Mouse (Mus musculus): ENCODE measurements at regions not wholly inside any gene's neighbourhood (a gene's known extent, or its start where the extent isn't known, plus 50 kb on each side); places are given as distances from the start of the nearest gene placed in this dataset.

- peaks cover 3% of the 10 kb centered on the region; the same call in 1 of the 2 replicates for H3K4me1 ChIP-seq (ENCODE audit: control insufficient read depth, insufficient read depth, low read length)
- no peak overlapping the region for H3K27ac ChIP-seq (ENCODE audit: insufficient read depth, low read length)
- no peak overlapping the region for H3K4me3 ChIP-seq (ENCODE audit: insufficient read depth, low read length)
- TF ChIP-seq CTCF (IDR thresholded peaks at IDR 0.05; ENCODE audit: extremely low read depth, insufficient read depth, low read length) = no peak
Observed at GRCm38 (mm10) chr19:18444324-18444723, 187.3 kb downstream of the Ostf1 start.

GRCm38 (mm10) chr19:18436351-18436750 is 195.3 kb downstream of the Ostf1 start:
- no peak for TF ChIP-seq CTCF (IDR thresholded peaks at IDR 0.05; ENCODE audit: extremely low read depth, insufficient read depth, low read length)
- no peak for TF ChIP-seq POLR2A (IDR thresholded peaks at IDR 0.05; ENCODE audit: extremely low read depth, insufficient read depth, low read length)
- Histone ChIP-seq H3K4me1 (ENCODE audit: control insufficient read depth, insufficient read depth, low read length) (no peaks in the 10 kb centered on the region), H3K4me3 (ENCODE audit: insufficient read depth, low read length) (no peak overlapping the region), H3K27ac (ENCODE audit: insufficient read depth, low read length) (no peak overlapping the region)

DNA sequence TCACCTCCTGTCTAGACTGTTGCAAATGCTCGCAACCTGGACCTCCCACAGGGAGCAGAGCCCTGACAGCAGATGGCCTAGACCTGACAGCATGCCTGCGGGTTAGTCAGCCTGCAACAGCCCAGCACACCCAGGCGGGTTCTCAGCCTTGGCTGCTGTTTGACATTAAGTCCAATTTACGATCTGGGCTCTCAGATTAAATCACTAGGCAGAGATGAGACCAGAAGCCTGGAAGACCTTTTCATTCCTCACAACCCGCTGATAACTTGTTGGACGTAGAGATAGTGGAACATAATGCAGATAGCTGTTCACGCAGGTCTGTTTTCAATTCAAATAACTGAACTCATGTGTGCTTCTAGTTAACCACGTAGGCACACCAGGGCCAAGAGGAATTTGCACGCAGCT is 211.2 kb downstream of the Ostf1 start:
- Histone ChIP-seq H3K27ac (ENCODE audit: insufficient read depth, low read length) (no peak overlapping the region), H3K4me3 (ENCODE audit: insufficient read depth, low read length) (no peak overlapping the region), H3K4me1 (ENCODE audit: control insufficient read depth, insufficient read depth, low read length) (no peaks in the 10 kb centered on the region; the same call in 1 of the 2 replicates)
- TF ChIP-seq CTCF (IDR thresholded peaks at IDR 0.05; ENCODE audit: extremely low read depth, insufficient read depth, low read length) (no peak), POLR2A (IDR thresholded peaks at IDR 0.05; ENCODE audit: extremely low read depth, insufficient read depth, low read length) (no peak)

DNA sequence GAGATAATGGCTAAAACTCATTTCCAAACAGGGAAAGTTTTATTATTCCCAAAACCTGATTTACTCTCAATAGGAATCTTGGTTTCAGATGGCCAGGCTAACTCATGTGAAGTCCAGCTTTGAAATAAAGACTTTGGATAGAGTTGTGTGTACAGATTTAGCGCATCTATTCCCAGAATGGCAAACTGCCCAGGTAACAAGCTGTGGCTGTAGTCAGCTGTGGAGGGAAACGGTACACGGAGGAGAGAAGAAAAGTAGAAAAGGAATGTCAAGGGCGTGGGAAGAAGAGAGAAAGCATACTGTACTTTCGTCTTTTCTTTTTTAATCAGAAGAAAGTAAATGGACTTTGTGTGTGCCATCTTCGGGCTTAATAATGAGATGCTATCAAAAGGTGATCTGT is 213.1 kb downstream of the Ostf1 start:
- H3K27ac ChIP-seq (ENCODE audit: insufficient read depth, low read length) = peak overlapping the region; percentile 77; the same call in 1 of the 2 replicates
- no peaks in the 10 kb centered on the region; the same call in 1 of the 2 replicates for H3K4me1 ChIP-seq (ENCODE audit: control insufficient read depth, insufficient read depth, low read length)
- TF ChIP-seq POLR2A (IDR thresholded peaks at IDR 0.05; ENCODE audit: extremely low read depth, insufficient read depth, low read length) (no peak), CTCF (IDR thresholded peaks at IDR 0.05; ENCODE audit: extremely low read depth, insufficient read depth, low read length) (no peak)
- no peak overlapping the region for H3K4me3 ChIP-seq (ENCODE audit: insufficient read depth, low read length)

DNA sequence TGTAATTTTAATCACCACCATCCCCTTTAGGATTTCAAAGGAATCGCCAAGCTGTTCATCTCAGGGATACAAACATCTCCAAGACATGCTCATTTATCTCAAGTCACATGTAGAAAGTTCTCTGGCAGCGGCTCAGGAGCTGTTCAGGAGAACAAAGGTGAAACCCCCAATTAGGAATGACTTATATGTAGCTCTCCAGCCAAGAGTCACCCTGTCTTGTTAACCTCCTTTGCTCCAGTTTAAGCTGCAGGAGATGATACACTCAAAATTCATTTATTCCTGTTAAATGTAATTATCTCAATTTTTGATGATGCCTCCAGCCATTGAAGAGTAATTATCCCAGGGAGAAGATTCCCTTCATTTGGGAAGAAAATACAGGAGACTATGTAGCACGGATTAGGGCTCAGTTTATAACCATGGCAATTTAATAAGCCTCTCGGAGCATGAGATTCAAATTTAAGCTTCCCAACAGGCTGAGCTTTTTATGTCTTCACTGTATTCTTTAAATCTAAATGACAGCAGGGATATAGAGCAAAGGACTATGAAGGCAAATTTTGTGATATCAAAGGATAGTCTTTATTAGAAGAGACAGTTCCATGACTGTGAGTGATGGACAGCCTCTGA is 254.0 kb downstream of the Ostf1 start:
- no peak for TF ChIP-seq CTCF (IDR thresholded peaks at IDR 0.05; ENCODE audit: extremely low read depth, insufficient read depth, low read length)
- TF ChIP-seq POLR2A (IDR thresholded peaks at IDR 0.05; ENCODE audit: extremely low read depth, insufficient read depth, low read length) = no peak
- H3K27ac ChIP-seq (ENCODE audit: insufficient read depth, low read length) = no peak overlapping the region
- no peak overlapping the region for H3K4me3 ChIP-seq (ENCODE audit: insufficient read depth, low read length)
- H3K4me1 ChIP-seq (ENCODE audit: control insufficient read depth, insufficient read depth, low read length) = no peaks in the 10 kb centered on the region

DNA sequence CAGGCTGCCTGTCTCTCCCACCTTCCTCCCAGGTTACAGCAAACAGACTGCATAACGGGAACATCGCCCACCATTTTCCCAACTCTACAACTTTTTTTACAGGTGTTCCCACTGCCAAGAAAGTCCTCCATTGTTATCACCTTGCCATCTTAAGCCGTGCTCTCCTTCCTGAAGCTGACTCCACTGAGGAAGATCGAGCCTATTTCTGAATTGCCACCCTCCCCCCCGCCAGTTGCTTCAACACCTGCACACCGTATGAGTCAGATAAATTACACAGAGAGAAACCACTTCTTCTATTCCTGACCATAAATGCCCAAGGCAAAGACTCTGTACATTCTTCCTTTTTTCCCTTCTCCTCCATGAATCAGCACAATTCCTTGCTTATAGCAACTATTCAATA is 263.0 kb downstream of the Ostf1 start:
- Histone ChIP-seq H3K4me3 (ENCODE audit: insufficient read depth, low read length) (no peak overlapping the region), H3K4me1 (ENCODE audit: control insufficient read depth, insufficient read depth, low read length) (no peaks in the 10 kb centered on the region), H3K27ac (ENCODE audit: insufficient read depth, low read length) (no peak overlapping the region)
- no peak for TF ChIP-seq CTCF (IDR thresholded peaks at IDR 0.05; ENCODE audit: extremely low read depth, insufficient read depth, low read length)
- no peak for TF ChIP-seq POLR2A (IDR thresholded peaks at IDR 0.05; ENCODE audit: extremely low read depth, insufficient read depth, low read length)

DNA sequence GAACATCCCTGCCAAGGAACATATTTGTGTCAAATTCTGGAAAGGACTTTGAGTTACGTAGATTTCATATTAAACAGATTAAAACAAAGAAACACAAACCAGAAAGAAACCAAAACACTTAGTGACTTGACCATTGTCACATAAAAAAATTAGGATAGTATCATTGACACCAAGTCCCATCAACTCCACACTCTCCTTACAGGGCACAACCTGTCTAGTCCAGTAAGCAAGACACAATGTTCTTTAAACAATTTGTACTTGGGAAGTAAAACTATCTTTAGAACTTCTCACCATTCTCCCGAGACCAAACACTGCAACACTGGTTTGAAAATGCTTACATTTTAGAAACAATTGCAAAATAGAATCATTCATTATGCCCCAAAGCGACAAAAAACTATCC is 277.7 kb downstream of the Ostf1 start:
- H3K4me1 ChIP-seq (ENCODE audit: control insufficient read depth, insufficient read depth, low read length) = no peaks in the 10 kb centered on the region
- TF ChIP-seq CTCF (IDR thresholded peaks at IDR 0.05; ENCODE audit: extremely low read depth, insufficient read depth, low read length) (no peak), POLR2A (IDR thresholded peaks at IDR 0.05; ENCODE audit: extremely low read depth, insufficient read depth, low read length) (no peak)
- no peak overlapping the region for H3K4me3 ChIP-seq (ENCODE audit: insufficient read depth, low read length)
- H3K27ac ChIP-seq (ENCODE audit: insufficient read depth, low read length) = no peak overlapping the region

DNA sequence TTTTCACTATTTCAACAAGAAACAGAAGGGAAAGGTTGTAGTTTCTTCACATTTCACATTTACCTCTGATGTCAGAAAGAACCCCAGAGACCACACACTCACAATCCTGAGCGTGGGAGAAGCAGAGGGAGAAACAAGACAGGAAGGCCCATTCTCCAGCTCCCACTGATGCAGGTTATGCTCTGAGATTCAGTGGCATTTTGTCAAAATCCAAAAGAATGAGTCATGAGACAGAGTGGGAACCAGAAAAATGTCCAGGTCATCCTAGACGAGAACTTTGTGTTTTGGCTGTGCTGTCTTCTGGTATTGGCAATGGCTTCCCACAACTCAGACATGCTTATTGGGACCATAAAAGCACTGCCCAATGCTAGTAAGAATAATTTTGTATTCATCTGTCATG is 285.9 kb downstream of the Ostf1 start:
- Histone ChIP-seq H3K4me3 (ENCODE audit: insufficient read depth, low read length) (no peak overlapping the region), H3K4me1 (ENCODE audit: control insufficient read depth, insufficient read depth, low read length) (no peaks in the 10 kb centered on the region), H3K27ac (ENCODE audit: insufficient read depth, low read length) (no peak overlapping the region)
- no peak for TF ChIP-seq CTCF (IDR thresholded peaks at IDR 0.05; ENCODE audit: extremely low read depth, insufficient read depth, low read length)
- no peak for TF ChIP-seq POLR2A (IDR thresholded peaks at IDR 0.05; ENCODE audit: extremely low read depth, insufficient read depth, low read length)

GRCm38 (mm10) chr19:18343647-18344046 is 288.0 kb downstream of the Ostf1 start:
- Histone ChIP-seq H3K27ac (ENCODE audit: insufficient read depth, low read length) (no peak overlapping the region), H3K4me3 (ENCODE audit: insufficient read depth, low read length) (no peak overlapping the region), H3K4me1 (ENCODE audit: control insufficient read depth, insufficient read depth, low read length) (no peaks in the 10 kb centered on the region)
- no peak for TF ChIP-seq POLR2A (IDR thresholded peaks at IDR 0.05; ENCODE audit: extremely low read depth, insufficient read depth, low read length)

DNA sequence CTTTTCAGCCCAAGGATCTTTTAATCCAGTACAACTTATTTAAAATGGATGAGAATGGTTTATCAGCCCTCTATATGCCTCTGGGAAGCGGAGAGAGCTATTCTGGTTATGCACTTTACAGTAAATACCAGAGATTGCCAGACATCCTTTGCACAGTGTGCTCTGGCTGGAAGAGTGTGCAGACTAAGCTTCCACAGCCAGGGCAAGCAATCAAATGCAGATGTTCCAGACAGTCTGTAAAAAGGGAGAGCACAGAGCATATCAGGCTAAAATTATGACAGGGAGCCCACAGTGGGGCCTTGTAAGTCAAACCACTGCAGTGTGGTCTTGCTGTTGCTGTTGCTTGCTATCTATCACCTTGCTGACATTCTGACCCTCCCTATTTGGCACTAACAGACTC is 288.6 kb downstream of the Ostf1 start:
- H3K4me1 ChIP-seq (ENCODE audit: control insufficient read depth, insufficient read depth, low read length) = no peaks in the 10 kb centered on the region
- no peak for TF ChIP-seq CTCF (IDR thresholded peaks at IDR 0.05; ENCODE audit: extremely low read depth, insufficient read depth, low read length)
- TF ChIP-seq POLR2A (IDR thresholded peaks at IDR 0.05; ENCODE audit: extremely low read depth, insufficient read depth, low read length) = no peak
- H3K27ac ChIP-seq (ENCODE audit: insufficient read depth, low read length) = no peak overlapping the region
- no peak overlapping the region for H3K4me3 ChIP-seq (ENCODE audit: insufficient read depth, low read length)
